Mouse (Mus musculus): ENCODE results near the gene Scfd2.

DNA sequence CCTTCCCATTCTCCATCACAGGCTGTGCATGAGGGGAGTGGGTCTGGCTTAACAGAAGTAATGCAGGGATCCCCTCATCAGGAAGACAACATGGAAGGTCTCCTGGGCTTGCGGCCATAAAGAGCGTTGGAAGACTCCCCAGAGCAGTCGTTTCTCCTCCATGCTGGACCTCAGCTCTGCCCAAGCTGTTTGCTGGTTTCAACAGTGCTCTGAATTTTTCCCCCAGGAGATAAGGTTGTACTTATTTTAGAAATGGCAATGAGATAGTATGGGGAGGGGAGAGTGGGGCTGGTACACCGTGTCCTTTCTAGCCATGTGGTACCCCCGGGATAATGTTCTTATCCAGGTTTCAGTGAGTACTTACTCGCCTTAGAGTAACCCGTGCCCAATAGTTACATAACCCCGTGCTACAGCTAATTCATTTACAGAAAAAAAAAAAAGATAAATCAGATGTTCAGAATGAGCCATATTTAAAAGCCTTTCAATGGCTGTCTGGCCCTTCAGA lies 285.9 kb downstream of the Scfd2 start:
- TF ChIP-seq POLR2A (IDR thresholded peaks at IDR 0.05; ENCODE audit: borderline replicate concordance, control insufficient read depth, low read depth, low read length) (no peak), CTCF (IDR thresholded peaks at IDR 0.05; ENCODE audit: control insufficient read depth, insufficient read depth, low read length) (no peak)

All from bone marrow, adult 2 months (tissue).